Mouse (Mus musculus): ENCODE data around the gene Cdc42bpg. TPM values are rescaled to one million over a fixed set of nuclear protein-coding genes. Genes with fewer than 3 reads are reported as not detected.
A peak's percentile ranks its signal among the peaks of the same experiment; 100 is the strongest.

Gene Cdc42bpg
- total and polyA plus RNA-seq, 3 experiments, result 0.79 to 4.2 (median 2.3) TPM

DNA sequence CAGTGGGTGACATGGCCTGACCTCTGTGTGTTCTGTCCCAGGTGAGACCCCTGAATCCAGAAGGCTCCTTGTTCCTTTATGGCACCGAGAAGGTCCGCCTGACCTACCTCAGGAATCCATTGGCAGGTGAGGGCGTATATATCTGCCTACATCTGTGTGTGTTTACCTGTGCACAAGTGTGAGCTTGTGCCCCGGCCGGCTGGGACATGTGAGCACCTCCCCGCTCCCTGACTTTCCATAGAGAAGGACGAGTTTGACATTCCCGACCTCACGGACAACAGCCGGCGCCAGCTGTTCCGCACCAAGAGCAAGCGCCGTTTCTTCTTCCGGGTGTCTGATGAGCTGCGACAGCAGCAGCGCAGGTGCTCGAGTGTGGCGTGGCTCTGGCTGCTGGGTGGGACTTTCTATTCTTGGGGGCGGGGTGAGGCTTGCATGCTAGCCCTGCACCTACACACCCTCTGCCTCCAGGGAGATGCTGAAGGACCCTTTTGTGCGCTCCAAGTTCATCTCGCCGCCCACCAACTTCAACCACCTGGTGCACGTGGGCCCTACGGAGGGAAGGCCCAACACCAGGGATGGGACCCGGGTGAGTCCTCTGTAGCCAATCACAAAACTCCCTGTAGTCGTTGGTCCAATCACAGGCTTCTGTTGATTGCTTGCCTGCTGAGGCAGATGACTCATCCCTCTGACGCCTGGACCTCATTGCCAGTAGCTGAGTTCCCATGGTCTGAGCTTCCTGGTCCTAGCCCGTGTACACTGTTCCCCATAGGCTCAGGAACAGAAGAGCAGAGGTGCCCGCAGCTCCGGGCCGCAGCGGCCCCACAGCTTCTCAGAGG, 15.7 kb downstream of the Cdc42bpg start (continued):
- TF ChIP-seq USF1 (IDR thresholded peaks at IDR 0.05; ENCODE audit: low read depth, low read length), result peak; percentile 27; the same call in 1 of the 2 replicates

DNA sequence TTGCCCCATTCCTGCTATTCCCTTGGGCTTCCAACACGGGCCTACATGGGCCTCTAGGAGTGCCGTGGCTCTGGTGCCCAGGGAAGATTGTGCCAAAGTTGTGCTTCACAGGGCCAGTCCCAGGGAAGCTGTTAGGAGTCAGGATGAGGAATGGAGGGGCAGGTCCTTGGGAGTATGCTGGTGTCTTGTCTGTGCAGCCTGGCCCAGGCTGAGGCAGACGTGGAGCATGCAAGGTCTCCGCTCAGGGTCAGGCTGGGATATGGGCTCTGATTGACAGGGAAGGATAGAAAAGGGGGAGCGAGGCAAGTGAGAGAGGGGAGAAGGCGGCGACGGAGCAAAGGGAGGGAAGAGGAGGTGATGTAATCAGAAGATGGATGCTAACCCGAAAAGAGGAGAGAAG, 18.5 kb downstream of the Cdc42bpg start:
- in situ Hi-C loops (cut with MboI; ENCODE audit: low pct_ligation_motif_present, low pct_unique_long_range_greater_than_20kb, low sequenced_read_pairs), result loop anchor here (25.0 kb wide), 1 partner anchor 162 kb away; no protein-coding TSS in a partner anchor

DNA sequence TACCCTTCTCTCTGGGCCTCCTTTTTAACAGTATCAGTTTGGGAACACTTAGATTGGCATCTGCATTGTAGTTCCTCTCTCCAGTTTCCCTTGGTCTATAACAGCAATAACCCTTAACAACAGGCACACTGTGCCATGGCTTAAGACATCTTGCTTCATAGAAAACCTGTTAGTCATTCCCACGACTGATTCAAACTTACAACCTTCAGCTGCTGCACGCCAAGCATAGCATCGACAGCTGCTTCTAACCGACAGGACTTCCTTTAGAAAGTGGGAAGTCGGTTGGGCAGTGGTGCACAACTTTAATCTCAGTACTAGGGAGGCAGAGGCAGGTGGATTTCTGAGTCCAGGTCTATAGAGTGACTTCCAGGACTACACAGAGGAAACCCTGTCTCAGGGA, 24.9 kb downstream of the Cdc42bpg start:
- dilution Hi-C loops (cut with MboI; ENCODE audit: extremely low pct_ligation_motif_present, extremely low pct_unique_long_range_greater_than_20kb, low sequenced_read_pairs), result no loop called here
- in situ Hi-C loops (cut with MboI; ENCODE audit: low pct_ligation_motif_present, low pct_unique_long_range_greater_than_20kb, low sequenced_read_pairs), result no loop called here

More for the DNA sequence above, 18.5 kb downstream of the Cdc42bpg start:
- H3K79me2 ChIP-seq (replicated peaks; ENCODE audit: control insufficient read depth, extremely low read depth, insufficient read depth, poor library complexity, severe bottlenecking), result no peaks in the 10 kb centered on the region
- DNase-seq (ENCODE audit: extremely low read depth), result no peak
- no peak overlapping the region for H3K9ac ChIP-seq (ENCODE audit: insufficient read depth, low read depth)
- H3K27me3 ChIP-seq (replicated peaks), result no peaks in the 10 kb centered on the region
- no peak for TF ChIP-seq PAX5 (IDR thresholded peaks at IDR 0.05; ENCODE audit: low read length)
- no peak for TF ChIP-seq MEF2A (IDR thresholded peaks at IDR 0.05; ENCODE audit: borderline replicate concordance, low read depth, low read length)
- TF ChIP-seq IRF4 (IDR thresholded peaks at IDR 0.05; ENCODE audit: low read depth, low read length), result no peak
- TF ChIP-seq HCFC1 (IDR thresholded peaks at IDR 0.05; ENCODE audit: low read depth, low read length), result no peak
- no peak for TF ChIP-seq KAT2A (IDR thresholded peaks at IDR 0.05; ENCODE audit: insufficient replicate concordance, low read length)
- no peak for TF ChIP-seq MXI1 (IDR thresholded peaks at IDR 0.05; ENCODE audit: low read depth, low read length)
- TF ChIP-seq GABPA (IDR thresholded peaks at IDR 0.05; ENCODE audit: insufficient replicate concordance, low read depth, low read length), result no peak
- no peak for TF ChIP-seq ELF1 (IDR thresholded peaks at IDR 0.05; ENCODE audit: low read depth, low read length)
- no peak for TF ChIP-seq TCF12 (IDR thresholded peaks at IDR 0.05; ENCODE audit: low read depth, low read length)
- no peak for TF ChIP-seq ZKSCAN1 (IDR thresholded peaks at IDR 0.05; ENCODE audit: borderline replicate concordance, low read depth, low read length)
- no peak overlapping the region for H3K4me2 ChIP-seq (ENCODE audit: insufficient read depth, low read depth, poor library complexity, severe bottlenecking)
- no peak overlapping the region for H3K27ac ChIP-seq (ENCODE audit: insufficient read depth, low read depth)
- dilution Hi-C loops (cut with MboI; ENCODE audit: extremely low pct_ligation_motif_present, extremely low pct_unique_long_range_greater_than_20kb, low sequenced_read_pairs), result no loop called here
- peaks cover 8 to 17% of the 10 kb centered on the region in 2 experiments for H3K36me3 ChIP-seq (replicated peaks in 1 of 2; ENCODE audit: control insufficient read depth in 1 of 2, insufficient read depth in 1 of 2, low read length in 1 of 2)
- H3K9me3 ChIP-seq (replicated peaks; ENCODE audit: low read length), result no peaks in the 10 kb centered on the region
- H3K4me1 ChIP-seq (ENCODE audit: control insufficient read depth in 1 of 2, insufficient read depth in 2 of 2), result peaks cover 6 to 20% of the 10 kb centered on the region in 2 experiments; a peak in 3 of 4 replicates
- H3K4me3 ChIP-seq (replicated peaks in 1 of 3; ENCODE audit: low read depth in 2 of 3, low read length in 2 of 3, poor library complexity in 1 of 3), result no peak overlapping the region

More for the DNA sequence above, 24.9 kb downstream of the Cdc42bpg start:
- Histone ChIP-seq H3K9me3 (replicated peaks; ENCODE audit: low read length) (no peaks in the 10 kb centered on the region), H3K9ac (ENCODE audit: insufficient read depth, low read depth) (peak overlapping the region; percentile 49; the same call in 1 of the 2 replicates), H3K4me3 (replicated peaks in 1 of 3; ENCODE audit: low read depth in 2 of 3, low read length in 2 of 3, poor library complexity in 1 of 3) (no peak overlapping the region), H3K4me1 (ENCODE audit: control insufficient read depth in 1 of 2, insufficient read depth in 2 of 2) (peaks cover 8 to 33% of the 10 kb centered on the region in 2 experiments), H3K36me3 (replicated peaks in 1 of 2; ENCODE audit: control insufficient read depth in 1 of 2, insufficient read depth in 1 of 2, low read length in 1 of 2) (peaks cover 0 to under 1% of the 10 kb centered on the region in 2 experiments), H3K27ac (ENCODE audit: insufficient read depth, low read depth) (no peak overlapping the region), H3K4me2 (ENCODE audit: insufficient read depth, low read depth, poor library complexity, severe bottlenecking) (peak overlapping the region; percentile 57), H3K27me3 (replicated peaks) (no peaks in the 10 kb centered on the region), H3K79me2 (replicated peaks; ENCODE audit: control insufficient read depth, extremely low read depth, insufficient read depth, poor library complexity, severe bottlenecking) (peaks cover 8% of the 10 kb centered on the region)
- no peak for TF ChIP-seq USF1 (IDR thresholded peaks at IDR 0.05; ENCODE audit: low read depth, low read length)
- TF ChIP-seq SMC3 (IDR thresholded peaks at IDR 0.05; ENCODE audit: low read depth, low read length), result no peak
- no peak for TF ChIP-seq ZNF384 (IDR thresholded peaks at IDR 0.05; ENCODE audit: low read depth, low read length)
- TF ChIP-seq USF2 (conservative IDR thresholded peaks at IDR 0.05; ENCODE audit: low read depth, low read length), result no peak
- TF ChIP-seq PAX5 (IDR thresholded peaks at IDR 0.05; ENCODE audit: low read length), result no peak
- TF ChIP-seq TBP (conservative IDR thresholded peaks at IDR 0.05; ENCODE audit: low read depth, low read length), result no peak
- no peak for TF ChIP-seq POLR2AphosphoS2 (IDR thresholded peaks at IDR 0.05; ENCODE audit: low read depth, low read length)
- no peak for TF ChIP-seq ELF1 (IDR thresholded peaks at IDR 0.05; ENCODE audit: low read depth, low read length)
- TF ChIP-seq JUND (conservative IDR thresholded peaks at IDR 0.05; ENCODE audit: low read depth, low read length), result no peak
- TF ChIP-seq MXI1 (IDR thresholded peaks at IDR 0.05; ENCODE audit: low read depth, low read length), result no peak
- TF ChIP-seq MEF2A (IDR thresholded peaks at IDR 0.05; ENCODE audit: borderline replicate concordance, low read depth, low read length), result no peak
- no peak for TF ChIP-seq RCOR1 (conservative IDR thresholded peaks at IDR 0.05; ENCODE audit: low read depth, low read length)
- no peak for TF ChIP-seq SIN3A (IDR thresholded peaks at IDR 0.05; ENCODE audit: low read length)
- TF ChIP-seq CHD1 (IDR thresholded peaks at IDR 0.05; ENCODE audit: low read depth, low read length), result no peak
- TF ChIP-seq ZKSCAN1 (IDR thresholded peaks at IDR 0.05; ENCODE audit: borderline replicate concordance, low read depth, low read length), result no peak
- no peak for TF ChIP-seq E2F4 (IDR thresholded peaks at IDR 0.05; ENCODE audit: insufficient replicate concordance, low read depth, low read length)
- DNase-seq (ENCODE audit: extremely low read depth), result no peak
